Mouse (Mus musculus): ENCODE data around the gene Pcca. TPM values are rescaled to one million over a fixed set of nuclear protein-coding genes. Genes with fewer than 3 reads are reported as not detected.

The Pcca gene
- polyA plus RNA-seq, 1 experiment from 2014 or later: 29.7 TPM

GRCm38 (mm10) chr14:122760803-122761202 lies 226.7 kb downstream of the Pcca start:
- 0 out of 2 replicates have a peak, but pooled peaks cover 5% of the 10 kb centered on the region for H3K4me1 ChIP-seq (replicated peaks)
- no peak overlapping the region for H3K9ac ChIP-seq
- H3K27ac ChIP-seq: no peak overlapping the region
- H3K4me3 ChIP-seq: no peak overlapping the region
- no peak overlapping the region for H3K4me2 ChIP-seq
- no peaks in the 10 kb centered on the region for H3K27me3 ChIP-seq
- ATAC-seq (ENCODE audit: low FRiP score): no peak
- H3K9me3 ChIP-seq: no peaks in the 10 kb centered on the region
- no peaks in the 10 kb centered on the region for H3K36me3 ChIP-seq

- no peak overlapping the region for H3K27ac ChIP-seq
- no peak for ATAC-seq (ENCODE audit: low FRiP score)
- 0 out of 2 replicates have a peak, but pooled peaks cover 5% of the 10 kb centered on the region for H3K4me1 ChIP-seq (replicated peaks)
- H3K27me3 ChIP-seq: no peaks in the 10 kb centered on the region
- H3K9me3 ChIP-seq: no peaks in the 10 kb centered on the region
- H3K4me2 ChIP-seq: no peak overlapping the region
- H3K36me3 ChIP-seq: no peaks in the 10 kb centered on the region
- no peak overlapping the region for H3K9ac ChIP-seq
- no peak overlapping the region for H3K4me3 ChIP-seq
Measured at GRCm38 (mm10) chr14:122762603-122763002, 228.5 kb downstream of the Pcca start.

DNA sequence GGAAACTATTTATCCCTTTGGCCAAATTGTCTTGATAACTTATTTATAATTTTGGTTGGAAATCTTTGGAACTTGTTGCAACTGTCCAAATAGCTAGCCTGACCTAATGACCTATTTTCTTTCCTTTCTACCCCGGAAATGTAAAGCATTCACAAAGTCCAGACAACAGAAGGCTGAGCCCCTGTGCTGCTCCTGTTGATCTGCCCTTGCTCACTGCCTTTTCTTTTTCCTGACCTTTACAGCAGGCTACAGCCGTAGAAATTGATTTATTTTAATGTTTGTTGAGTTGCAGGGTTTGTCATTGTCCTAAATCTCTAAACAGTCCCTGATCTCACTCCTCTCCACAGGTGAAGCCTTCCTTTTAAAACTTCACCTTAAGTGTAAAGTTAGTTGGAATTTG lies 231.8 kb downstream of the Pcca start:
- Histone ChIP-seq H3K27me3 (no peaks in the 10 kb centered on the region), H3K4me2 (no peak overlapping the region), H3K9me3 (no peaks in the 10 kb centered on the region), H3K27ac (no peak overlapping the region), H3K9ac (no peak overlapping the region), H3K4me3 (no peak overlapping the region), H3K4me1 (replicated peaks) (0 out of 2 replicates have a peak, but pooled peaks cover 5% of the 10 kb centered on the region), H3K36me3 (no peaks in the 10 kb centered on the region)
- ATAC-seq (ENCODE audit: low FRiP score): no peak
- 76% methylated on average over 2 of the region's 2 CpGs for WGBS

DNA sequence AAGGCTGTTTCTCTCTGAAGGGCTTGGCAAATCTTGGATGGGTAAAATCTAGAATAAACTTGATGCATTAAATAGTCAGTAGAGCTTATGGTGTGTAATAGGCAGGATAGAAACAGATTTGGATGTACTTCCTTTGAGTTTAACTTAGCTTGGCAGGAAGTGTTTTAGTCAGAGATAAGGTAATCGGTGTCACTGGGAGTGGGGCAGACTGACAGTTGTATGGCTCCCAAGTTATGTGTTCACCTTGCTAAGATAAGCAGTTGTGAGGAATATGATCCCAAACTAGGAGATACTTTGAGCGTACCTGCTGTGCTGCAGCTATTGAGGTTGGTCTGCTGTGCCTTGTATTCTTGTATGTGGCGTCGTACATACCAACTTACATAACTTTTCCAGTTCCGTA lies 232.3 kb downstream of the Pcca start:
- Histone ChIP-seq H3K9ac (no peak overlapping the region), H3K27me3 (no peaks in the 10 kb centered on the region), H3K4me3 (no peak overlapping the region), H3K4me1 (replicated peaks) (0 out of 2 replicates have a peak, but pooled peaks cover 5% of the 10 kb centered on the region), H3K9me3 (no peaks in the 10 kb centered on the region), H3K27ac (no peak overlapping the region), H3K4me2 (no peak overlapping the region), H3K36me3 (no peaks in the 10 kb centered on the region)
- no peak for ATAC-seq (ENCODE audit: low FRiP score)
- 91% methylated on average over 5 of the region's 5 CpGs for WGBS

GRCm38 (mm10) chr14:122784701-122785100 lies 250.6 kb downstream of the Pcca start:
- WGBS: 89% methylated on average over 4 of the region's 4 CpGs

GRCm38 (mm10) chr14:122788199-122788598 lies 254.1 kb downstream of the Pcca start:
- Histone ChIP-seq H3K9me3 (no peaks in the 10 kb centered on the region), H3K27ac (no peak overlapping the region), H3K9ac (no peak overlapping the region), H3K4me1 (replicated peaks) (no peaks in the 10 kb centered on the region), H3K4me3 (no peak overlapping the region), H3K4me2 (no peak overlapping the region), H3K27me3 (no peaks in the 10 kb centered on the region), H3K36me3 (no peaks in the 10 kb centered on the region)
- 83% methylated on average over 2 of the region's 2 CpGs for WGBS
- no peak for ATAC-seq (ENCODE audit: low FRiP score)

More at GRCm38 (mm10) chr14:122784701-122785100, 250.6 kb downstream of the Pcca start:
- no peaks in the 10 kb centered on the region for H3K36me3 ChIP-seq
- no peak overlapping the region for H3K9ac ChIP-seq
- H3K9me3 ChIP-seq: no peaks in the 10 kb centered on the region
- no peak overlapping the region for H3K4me3 ChIP-seq
- H3K4me2 ChIP-seq: no peak overlapping the region
- H3K27ac ChIP-seq: no peak overlapping the region
- no peaks in the 10 kb centered on the region for H3K27me3 ChIP-seq
- H3K4me1 ChIP-seq (replicated peaks): no peaks in the 10 kb centered on the region
- no peak for ATAC-seq (ENCODE audit: low FRiP score)

DNA sequence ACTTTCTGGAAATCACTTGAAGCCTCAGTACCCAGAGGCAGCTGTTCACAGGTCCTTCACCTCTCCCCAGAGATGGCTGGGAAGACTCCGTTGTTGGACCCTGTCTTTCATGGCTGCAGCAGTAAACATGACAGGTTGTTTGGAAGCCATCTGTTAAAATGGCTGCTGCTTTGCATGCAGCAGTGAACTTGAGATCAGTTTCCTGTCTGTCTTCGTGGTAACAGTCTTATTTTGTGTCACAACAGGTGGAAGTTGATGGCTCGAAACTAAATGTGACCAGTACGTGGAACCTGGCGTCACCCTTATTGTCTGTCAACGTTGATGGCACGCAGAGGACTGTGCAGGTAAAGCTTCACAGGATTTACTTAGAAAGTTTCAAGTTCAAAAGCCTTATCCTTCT lies 256.0 kb downstream of the Pcca start:
- Histone ChIP-seq H3K9me3 (no peaks in the 10 kb centered on the region), H3K4me2 (no peak overlapping the region), H3K36me3 (no peaks in the 10 kb centered on the region), H3K27ac (no peak overlapping the region), H3K9ac (no peak overlapping the region), H3K4me1 (replicated peaks) (no peaks in the 10 kb centered on the region), H3K27me3 (no peaks in the 10 kb centered on the region), H3K4me3 (no peak overlapping the region)
- ATAC-seq (ENCODE audit: low FRiP score): no peak
- 80% methylated on average over 7 of the region's 7 CpGs for WGBS

DNA sequence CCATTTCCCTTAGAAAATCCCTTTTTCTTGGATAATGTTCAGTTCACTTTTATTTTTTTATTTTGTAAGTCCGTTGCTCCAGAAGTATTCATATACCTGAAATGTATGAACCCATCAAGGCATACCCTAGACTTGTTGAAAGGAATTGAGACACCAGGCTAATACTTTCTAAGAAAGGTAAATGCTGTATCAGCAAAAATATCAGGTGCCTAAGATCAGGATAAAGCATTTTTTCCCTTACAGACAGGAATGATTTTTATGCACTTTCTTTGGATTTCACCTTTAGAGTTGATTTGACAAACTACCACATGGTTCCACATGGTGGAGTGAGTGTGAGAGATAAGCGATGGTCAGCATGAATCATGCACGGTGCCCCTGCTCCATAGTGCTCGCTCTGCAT lies 259.2 kb downstream of the Pcca start:
- no peak overlapping the region for H3K27ac ChIP-seq
- no peaks in the 10 kb centered on the region for H3K36me3 ChIP-seq
- H3K4me3 ChIP-seq: no peak overlapping the region
- no peaks in the 10 kb centered on the region for H3K9me3 ChIP-seq
- no peaks in the 10 kb centered on the region for H3K27me3 ChIP-seq
- H3K4me2 ChIP-seq: no peak overlapping the region
- H3K9ac ChIP-seq: no peak overlapping the region
- no peaks in the 10 kb centered on the region for H3K4me1 ChIP-seq (replicated peaks)
- WGBS: 93% methylated on average over 4 of the region's 4 CpGs
- ATAC-seq (ENCODE audit: low FRiP score): no peak

DNA sequence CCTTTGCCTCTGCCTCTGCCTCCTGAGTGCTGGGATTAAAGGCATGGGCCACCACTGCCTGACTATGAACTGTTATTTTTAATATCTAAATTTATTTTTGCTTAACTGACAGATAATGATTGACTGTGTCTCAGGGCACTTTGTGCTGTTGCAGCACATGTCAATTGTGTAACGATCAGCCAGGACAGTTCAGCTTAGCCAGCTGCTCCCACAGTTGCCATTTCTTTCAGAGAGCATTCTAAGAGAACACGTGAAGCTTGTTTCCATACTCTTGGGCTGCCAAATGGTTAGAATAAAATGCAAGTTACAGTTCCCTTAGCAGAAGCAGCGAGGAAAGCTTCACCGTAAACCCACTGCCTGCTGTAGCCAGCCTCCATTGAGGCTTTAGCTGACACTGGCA lies 266.2 kb downstream of the Pcca start:
- no peak for ATAC-seq (ENCODE audit: low FRiP score)

GRCm38 (mm10) chr14:122821002-122821401 lies 286.9 kb downstream of the Pcca start:
- H3K9ac ChIP-seq: no peak overlapping the region
- peak; percentile 78; the same call in 1 of the 2 replicates for ATAC-seq (ENCODE audit: low FRiP score)
- no peak overlapping the region for H3K27ac ChIP-seq
- no peak overlapping the region for H3K4me3 ChIP-seq
- H3K4me2 ChIP-seq: no peak overlapping the region
- no peaks in the 10 kb centered on the region for H3K36me3 ChIP-seq
- WGBS: 77% methylated on average over 3 of the region's 3 CpGs
- H3K9me3 ChIP-seq: no peaks in the 10 kb centered on the region
- no peaks in the 10 kb centered on the region for H3K27me3 ChIP-seq
- H3K4me1 ChIP-seq (replicated peaks): 0 out of 2 replicates have a peak, but pooled peaks cover 4% of the 10 kb centered on the region

More for the DNA sequence above, 266.2 kb downstream of the Pcca start:
- H3K9ac ChIP-seq: no peak overlapping the region
- H3K27me3 ChIP-seq: no peaks in the 10 kb centered on the region
- WGBS: 76% methylated on average over 4 of the region's 4 CpGs
- no peaks in the 10 kb centered on the region for H3K36me3 ChIP-seq
- no peak overlapping the region for H3K4me2 ChIP-seq
- H3K9me3 ChIP-seq: no peaks in the 10 kb centered on the region
- H3K27ac ChIP-seq: no peak overlapping the region
- H3K4me1 ChIP-seq (replicated peaks): no peaks in the 10 kb centered on the region
- H3K4me3 ChIP-seq: no peak overlapping the region

- H3K9me3 ChIP-seq: no peaks in the 10 kb centered on the region
- ATAC-seq (ENCODE audit: low FRiP score): no peak
- H3K4me3 ChIP-seq: no peak overlapping the region
- WGBS: 75% methylated on average over 2 of the region's 2 CpGs
- no peak overlapping the region for H3K9ac ChIP-seq
- no peaks in the 10 kb centered on the region for H3K27me3 ChIP-seq
- H3K4me1 ChIP-seq (replicated peaks): 0 out of 2 replicates have a peak, but pooled peaks cover 4% of the 10 kb centered on the region
- H3K36me3 ChIP-seq: no peaks in the 10 kb centered on the region
- H3K4me2 ChIP-seq: no peak overlapping the region
- H3K27ac ChIP-seq: no peak overlapping the region
Measured at GRCm38 (mm10) chr14:122823791-122824190, 289.7 kb downstream of the Pcca start.

DNA sequence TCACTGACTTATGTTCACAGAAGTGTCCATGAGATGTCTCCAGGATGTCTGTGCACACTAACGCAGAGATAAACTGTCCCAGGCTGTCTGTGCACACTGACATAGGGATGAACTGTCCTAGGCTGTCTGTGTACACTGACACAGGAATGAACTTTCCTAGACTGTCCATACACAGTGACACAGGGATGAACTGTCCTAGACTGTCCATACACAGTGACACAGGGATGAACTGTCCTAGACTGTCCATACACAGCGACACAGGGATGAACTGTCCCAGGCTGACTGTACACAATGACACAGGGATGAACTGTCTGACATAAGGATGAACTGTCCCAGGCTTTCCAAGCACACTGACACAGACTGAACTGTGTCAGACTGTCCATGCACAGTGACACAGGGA lies 291.3 kb downstream of the Pcca start:
- no peak overlapping the region for H3K27ac ChIP-seq
- no peak overlapping the region for H3K9ac ChIP-seq
- H3K27me3 ChIP-seq: no peaks in the 10 kb centered on the region
- H3K4me3 ChIP-seq: no peak overlapping the region
- no peak for ATAC-seq (ENCODE audit: low FRiP score)
- no peaks in the 10 kb centered on the region for H3K9me3 ChIP-seq
- H3K36me3 ChIP-seq: no peaks in the 10 kb centered on the region
- WGBS: 94% methylated on average over 2 of the region's 2 CpGs
- H3K4me1 ChIP-seq (replicated peaks): 0 out of 2 replicates have a peak, but pooled peaks cover 4% of the 10 kb centered on the region
- no peak overlapping the region for H3K4me2 ChIP-seq

DNA sequence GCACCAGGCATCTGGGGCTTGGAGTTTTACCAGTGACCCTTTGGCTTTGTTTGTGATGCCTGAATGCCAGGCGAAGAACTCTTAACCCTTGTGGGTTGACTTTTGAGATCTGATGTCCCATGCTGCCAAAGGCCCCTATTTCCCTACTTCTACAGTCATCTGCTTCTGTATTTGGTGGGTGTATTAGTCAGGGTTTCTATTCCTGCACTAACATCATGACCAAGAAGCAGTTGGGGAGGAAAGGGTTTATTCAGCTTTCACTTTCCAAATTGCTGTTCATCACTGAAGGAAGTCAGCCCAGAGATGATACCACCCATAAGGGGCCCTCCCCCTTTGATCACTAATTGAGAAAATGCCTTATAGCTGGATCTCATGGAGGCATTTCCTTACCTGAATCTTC lies 296.3 kb downstream of the Pcca start:
- WGBS: 93% methylated on average over 1 of the region's 1 CpGs
- no peak for ATAC-seq (ENCODE audit: low FRiP score)
- Histone ChIP-seq H3K4me2 (no peak overlapping the region), H3K4me1 (replicated peaks) (no peaks in the 10 kb centered on the region), H3K27me3 (no peaks in the 10 kb centered on the region), H3K4me3 (no peak overlapping the region), H3K36me3 (no peaks in the 10 kb centered on the region), H3K9ac (no peak overlapping the region), H3K27ac (no peak overlapping the region), H3K9me3 (no peaks in the 10 kb centered on the region)
